Mouse (Mus musculus): ENCODE measurements at regions not wholly inside any gene's neighbourhood (a gene's known extent, or its start where the extent isn't known, plus 50 kb on each side); places are given as distances from the start of the nearest gene placed in this dataset.
"Not testable (repeated sequence)": the region's sequence is repeated elsewhere in the genome, so short reads cannot be mapped to it uniquely, and the experiment has no call there.

DNA sequence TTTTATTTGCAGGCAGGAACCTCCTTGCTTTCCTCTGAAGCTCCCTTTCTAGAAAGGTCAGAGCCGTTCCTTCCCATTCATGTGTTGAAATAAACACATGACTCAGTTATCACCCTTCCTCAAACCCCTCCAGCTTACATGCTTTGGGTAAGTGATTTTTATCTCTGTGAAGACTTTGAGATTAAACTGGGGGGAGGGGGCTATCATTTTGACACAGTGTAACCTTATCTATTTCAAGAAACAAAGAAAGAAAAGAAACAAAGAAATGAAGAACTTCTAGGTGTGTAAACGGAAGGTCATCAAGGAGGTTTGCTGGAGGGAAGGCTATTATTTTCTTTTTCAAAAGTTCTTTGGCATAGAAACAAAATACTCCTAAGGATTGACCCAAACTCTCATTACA, 151.0 kb downstream of the Rab10 start:
- H3K36me3 ChIP-seq (ENCODE audit: control insufficient read depth in 1 of 2, insufficient read depth in 2 of 2, low read length in 2 of 2), result peaks cover 0 to 18% of the 10 kb centered on the region in 2 experiments; a peak in 2 of 4 replicates
- TF ChIP-seq RCOR1 (IDR thresholded peaks at IDR 0.05; ENCODE audit: low read depth, low read length) (peak; percentile 31; the same call in 1 of the 2 replicates), ETS1 (IDR thresholded peaks at IDR 0.05; ENCODE audit: low read depth, low read length) (peak; percentile 69), TCF12 (IDR thresholded peaks at IDR 0.05; ENCODE audit: low read depth, low read length) (peak; percentile 78), GATA1 (IDR thresholded peaks at IDR 0.05; ENCODE audit: low read depth, low read length) (peak; percentile 72), EP300 (IDR thresholded peaks at IDR 0.05; ENCODE audit: low read depth in 1 of 2, low read length in 2 of 2) (peak; percentile 70 to 74; a peak in 3 of 4 replicates), USF1 (IDR thresholded peaks at IDR 0.05; ENCODE audit: low read depth, low read length) (0 out of 2 replicates have a peak, but pooled peaks have one; percentile 10)
- peaks cover 10 to 11% of the 10 kb centered on the region in 2 experiments for H3K4me1 ChIP-seq (ENCODE audit: control insufficient read depth in 1 of 2, insufficient read depth in 2 of 2, low read length in 2 of 2)
- H3K4me3 ChIP-seq (ENCODE audit: control insufficient read depth in 1 of 2, insufficient read depth in 1 of 2, low read depth in 2 of 2, low read length in 2 of 2); H3K9ac ChIP-seq (ENCODE audit: control insufficient read depth, low read depth, low read length, poor library complexity, severe bottlenecking); H3K27me3 ChIP-seq (ENCODE audit: control insufficient read depth in 1 of 2, insufficient read depth in 2 of 2, low read length in 2 of 2); H3K9me3 ChIP-seq (replicated peaks; ENCODE audit: insufficient read depth, low read length); H3K79me2 ChIP-seq (ENCODE audit: control insufficient read depth, insufficient read depth, low read length, poor library complexity): not testable (repeated sequence)
- peak overlapping the region; percentile 54 for H3K27ac ChIP-seq (ENCODE audit: control insufficient read depth, low read depth, low read length)
- DNase-seq (ENCODE audit: low read depth, low spot score), result peak; percentile 27

DNA sequence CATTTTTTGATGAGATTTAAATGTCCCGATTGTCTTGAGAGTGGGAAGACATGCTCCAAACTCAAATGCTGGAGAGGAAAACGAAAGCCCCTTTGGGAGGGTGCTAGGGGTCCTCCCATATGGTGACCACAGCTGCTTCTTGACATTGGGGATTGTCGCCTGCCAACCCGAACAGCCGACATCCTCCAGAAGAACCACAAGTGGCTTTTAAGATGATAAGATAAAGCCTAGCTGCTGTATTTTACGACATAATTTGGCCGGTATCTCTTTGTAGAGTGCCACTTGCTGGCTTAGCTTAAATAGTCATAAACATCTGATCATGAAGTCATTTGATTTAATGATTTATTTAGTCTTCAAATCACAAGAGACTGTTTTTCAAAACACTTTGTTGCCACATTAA, 156.1 kb downstream of the Rab10 start:
- DNase-seq (ENCODE audit: low read depth, low spot score), result peak; percentile 49
- Histone ChIP-seq H3K4me1 (ENCODE audit: control insufficient read depth in 1 of 2, insufficient read depth in 2 of 2, low read length in 2 of 2) (peaks cover 7 to 14% of the 10 kb centered on the region in 2 experiments), H3K36me3 (ENCODE audit: control insufficient read depth in 1 of 2, insufficient read depth in 2 of 2, low read length in 2 of 2) (peaks cover 0 to 17% of the 10 kb centered on the region in 2 experiments; a peak in 2 of 4 replicates), H3K4me3 (ENCODE audit: control insufficient read depth in 1 of 2, insufficient read depth in 1 of 2, low read depth in 2 of 2, low read length in 2 of 2) (peak overlapping the region in 1 of 2 experiments; percentile 26; a peak in 2 of 4 replicates)
- not testable (repeated sequence) for H3K79me2 ChIP-seq (ENCODE audit: control insufficient read depth, insufficient read depth, low read length, poor library complexity); H3K27me3 ChIP-seq (ENCODE audit: control insufficient read depth in 1 of 2, insufficient read depth in 2 of 2, low read length in 2 of 2); H3K27ac ChIP-seq (ENCODE audit: control insufficient read depth, low read depth, low read length); H3K9me3 ChIP-seq (replicated peaks; ENCODE audit: insufficient read depth, low read length); H3K9ac ChIP-seq (ENCODE audit: control insufficient read depth, low read depth, low read length, poor library complexity, severe bottlenecking)
- TF ChIP-seq RCOR1 (IDR thresholded peaks at IDR 0.05; ENCODE audit: low read depth, low read length) (peak; percentile 59; the same call in 1 of the 2 replicates), GATA1 (IDR thresholded peaks at IDR 0.05; ENCODE audit: low read depth, low read length) (peak; percentile 63), ETS1 (IDR thresholded peaks at IDR 0.05; ENCODE audit: low read depth, low read length) (0 out of 2 replicates have a peak, but pooled peaks have one; percentile 58)

DNA sequence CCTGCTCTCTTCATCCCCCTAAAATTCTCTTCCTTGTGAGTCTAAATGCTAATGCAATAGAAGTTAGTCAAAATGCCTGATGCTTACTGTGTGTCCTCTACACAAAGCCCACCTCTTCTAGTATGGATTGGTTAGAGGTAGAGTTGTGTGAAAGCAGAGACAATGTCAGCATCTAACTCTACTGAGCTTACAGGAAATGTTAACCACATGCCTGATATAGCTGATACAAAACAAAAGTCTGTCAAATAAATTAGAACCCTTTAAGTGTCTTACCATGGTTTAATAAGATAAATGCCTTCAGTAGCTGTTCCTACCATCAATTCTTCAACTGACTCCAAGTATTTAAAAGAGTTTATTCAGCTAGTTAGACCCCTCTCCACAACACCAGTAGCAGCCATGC, 177.2 kb downstream of the Rab10 start:
- H3K9me3 ChIP-seq (replicated peaks; ENCODE audit: insufficient read depth, low read length); H3K4me3 ChIP-seq (ENCODE audit: control insufficient read depth in 1 of 2, insufficient read depth in 1 of 2, low read depth in 2 of 2, low read length in 2 of 2); H3K9ac ChIP-seq (ENCODE audit: control insufficient read depth, low read depth, low read length, poor library complexity, severe bottlenecking); H3K27me3 ChIP-seq (ENCODE audit: control insufficient read depth in 1 of 2, insufficient read depth in 2 of 2, low read length in 2 of 2); H3K79me2 ChIP-seq (ENCODE audit: control insufficient read depth, insufficient read depth, low read length, poor library complexity): not testable (repeated sequence)
- H3K4me1 ChIP-seq (ENCODE audit: control insufficient read depth in 1 of 2, insufficient read depth in 2 of 2, low read length in 2 of 2), result peaks cover 12 to 16% of the 10 kb centered on the region in 2 experiments
- TF ChIP-seq SIN3A (IDR thresholded peaks at IDR 0.05; ENCODE audit: low read length), result peak; percentile 47
- 0 out of 2 replicates have a peak, but pooled peaks have one; percentile 12 for TF ChIP-seq MYC (IDR thresholded peaks at IDR 0.05; ENCODE audit: low read depth, low read length)
- TF ChIP-seq RCOR1 (IDR thresholded peaks at IDR 0.05; ENCODE audit: low read depth, low read length), result 0 out of 2 replicates have a peak, but pooled peaks have one; percentile 17
- peak; percentile 18 to 60; a peak in 2 of 4 replicates for TF ChIP-seq EP300 (IDR thresholded peaks at IDR 0.05; ENCODE audit: low read depth in 1 of 2, low read length in 2 of 2)
- 0 out of 2 replicates have a peak, but pooled peaks have one; percentile 7 for TF ChIP-seq GATA1 (IDR thresholded peaks at IDR 0.05; ENCODE audit: low read depth, low read length)
- peak; percentile 61 for DNase-seq (ENCODE audit: low read depth, low spot score)
- peaks cover 0 to 16% of the 10 kb centered on the region in 2 experiments; a peak in 2 of 4 replicates for H3K36me3 ChIP-seq (ENCODE audit: control insufficient read depth in 1 of 2, insufficient read depth in 2 of 2, low read length in 2 of 2)
- H3K27ac ChIP-seq (ENCODE audit: control insufficient read depth, low read depth, low read length), result peak overlapping the region; percentile 63; the same call in 1 of the 2 replicates

Data from MEL (cell line).